Mouse (Mus musculus) lung, postnatal 0 days (tissue): ENCODE measurements at regions not wholly inside any gene's neighbourhood (a gene's known extent, or its start where the extent isn't known, plus 50 kb on each side); places are given as distances from the start of the nearest gene placed in this dataset.

Source experiments
- CTCF ChIP-seq: IDR thresholded peaks from 2 replicates; pipeline ENCODE4 v1.5.1; 2016; ENCODE audit warnings: antibody characterized with exemption, mild to moderate bottlenecking
- EP300 ChIP-seq: IDR thresholded peaks from 2 replicates; pipeline ENCODE4 v1.6.1; 2016; ENCODE audit warnings: antibody characterized with exemption, mild to moderate bottlenecking, control low read depth

- no peak for TF ChIP-seq CTCF
- TF ChIP-seq EP300, result no peak
Measured at GRCm38 (mm10) chr5:51952499-51952898, 237.8 kb downstream of the Dhx15 start.
